Mouse (Mus musculus) c-Kit-positive CD71-positive TER-119-positive erythroid progenitor cells, embryonic 14.5 days (primary cell): ENCODE data around the gene Zfp280d.

Experiments
- DNase-seq: peaks from one replicate; pipeline ENCODE4 v3.0.0-alpha.2; 2013; ENCODE audit warnings: low spot score

Zfp280d gene

DNA sequence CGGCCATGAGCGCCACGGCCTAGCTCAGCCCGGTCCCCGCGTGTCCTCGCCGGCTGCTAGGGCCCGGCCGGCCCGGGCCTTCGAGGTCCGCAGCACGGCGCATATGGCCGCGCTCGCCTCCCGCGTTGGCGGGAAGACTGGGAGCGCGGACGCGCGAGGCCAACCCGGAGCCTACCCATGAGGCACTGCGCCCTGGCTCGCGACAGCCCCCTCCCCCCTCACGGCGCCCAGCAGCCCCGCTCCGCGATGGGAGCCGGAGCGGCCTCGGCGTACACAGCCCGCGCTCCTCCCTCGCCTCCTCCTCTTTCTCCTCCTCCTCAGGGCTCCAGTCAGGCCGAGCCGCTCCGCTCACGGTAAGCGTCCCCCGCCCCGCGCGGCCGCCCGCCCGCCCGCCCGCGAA lies at the start of gene Zfp280d:
Zfp280d (plus strand) TSS at position 184 of the 400 bp plus-strand sequence.
- peak; percentile 76 for DNase-seq

- DNase-seq: no peak
Observed at GRCm38 (mm10) chr9:72226536-72226935, 48.1 kb upstream of the Zfp280d start.

DNA sequence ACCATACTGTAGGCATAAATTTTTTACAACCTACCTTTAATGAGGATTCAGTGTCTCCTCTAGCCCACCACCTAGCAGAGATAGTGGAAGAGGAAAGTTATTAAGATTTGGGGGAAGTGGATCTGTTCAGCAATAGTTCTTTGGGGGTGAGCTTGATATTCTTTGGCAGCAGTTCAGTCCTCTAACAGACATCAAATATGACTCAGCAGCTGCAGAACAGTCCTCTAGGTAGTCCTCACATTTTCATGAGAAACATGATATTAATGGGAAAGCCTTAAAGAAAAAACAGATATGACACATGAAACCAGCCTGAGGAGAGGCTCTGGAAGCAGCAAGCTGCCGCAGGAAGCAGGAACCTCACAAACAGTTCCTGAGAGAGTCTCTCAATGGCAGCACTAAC lies 22.0 kb upstream of the Zfp280d start:
- no peak for DNase-seq

DNA sequence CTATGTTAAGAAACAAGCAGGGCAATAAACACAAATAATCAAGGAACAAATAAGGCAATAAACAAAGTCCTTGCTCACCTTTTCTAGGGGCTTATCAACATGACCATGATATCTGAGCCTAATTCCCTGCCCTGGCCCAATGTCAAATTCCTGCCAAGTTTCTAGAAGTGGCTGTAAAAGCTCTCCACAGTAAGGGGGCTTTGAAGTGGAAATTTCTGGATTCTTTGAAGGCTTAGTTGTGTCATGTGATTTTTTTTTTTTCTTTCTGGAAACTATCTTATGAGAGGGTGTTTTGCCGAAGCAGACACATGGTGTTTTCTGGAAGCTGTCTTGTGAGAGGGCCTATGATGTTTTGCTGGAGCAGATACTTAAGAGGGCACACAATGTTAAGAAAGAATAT lies 19.4 kb upstream of the Zfp280d start:
- DNase-seq: no peak

DNA sequence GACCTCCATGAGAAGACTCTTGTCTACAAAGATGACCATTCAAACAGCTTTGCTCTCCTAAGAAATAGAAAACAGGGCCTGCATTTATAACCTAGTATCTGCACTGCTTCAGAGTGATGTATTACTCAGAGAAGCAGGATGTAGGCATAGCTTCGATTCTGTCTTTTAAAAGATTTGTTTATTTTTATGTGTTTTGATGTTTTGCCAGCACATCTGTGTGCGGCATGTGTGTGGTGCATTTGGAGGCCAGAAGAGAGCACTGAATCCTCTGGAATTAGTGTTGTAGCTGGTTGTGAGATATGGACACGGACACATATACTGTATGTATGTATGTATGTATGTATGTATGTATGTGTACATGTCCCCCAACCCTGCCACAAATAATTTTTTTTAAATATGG lies 18.0 kb upstream of the Zfp280d start:
- DNase-seq: no peak

DNA sequence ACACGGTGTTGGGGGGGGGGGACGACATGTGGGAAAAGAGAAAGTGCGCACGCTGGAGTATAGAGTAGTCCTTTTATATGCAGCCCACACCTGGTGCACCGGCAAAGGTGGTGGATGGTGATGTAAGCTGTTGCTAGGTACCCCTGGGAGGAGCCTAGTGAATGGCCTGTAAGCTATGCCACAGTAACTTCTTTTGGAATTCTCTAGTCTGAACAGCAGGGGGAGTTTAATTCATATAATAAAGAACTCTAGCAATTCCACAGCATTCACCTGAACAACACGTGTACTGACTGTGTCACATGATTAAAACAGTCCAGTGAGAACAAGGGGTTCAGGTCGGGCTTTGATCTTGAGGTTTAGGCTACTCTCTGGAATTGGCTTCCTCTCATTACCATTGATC lies 14.3 kb upstream of the Zfp280d start:
- DNase-seq: no peak

DNA sequence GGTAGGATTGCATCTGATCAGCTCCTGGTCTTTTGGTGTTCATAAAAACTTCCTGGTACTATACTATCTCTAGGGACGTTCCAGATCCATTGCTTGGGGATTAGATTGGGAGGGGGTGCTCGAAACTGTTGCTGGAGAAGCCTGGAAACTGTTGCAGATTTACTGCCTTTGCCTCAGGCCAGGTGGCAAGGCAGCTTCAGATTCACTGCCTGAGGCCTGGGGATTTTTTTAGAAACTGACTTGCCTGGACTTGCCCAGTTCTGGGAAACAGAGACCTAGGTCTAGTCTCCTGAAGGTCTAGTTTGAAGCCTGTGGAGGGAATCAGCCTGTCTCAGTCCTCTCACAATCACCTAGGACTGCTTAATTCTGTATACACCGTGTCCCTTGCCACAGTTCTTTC lies 9.8 kb upstream of the Zfp280d start:
- no peak for DNase-seq

GRCm38 (mm10) chr9:72270146-72270545 lies 4.5 kb upstream of the Zfp280d start:
- DNase-seq: no peak

DNA sequence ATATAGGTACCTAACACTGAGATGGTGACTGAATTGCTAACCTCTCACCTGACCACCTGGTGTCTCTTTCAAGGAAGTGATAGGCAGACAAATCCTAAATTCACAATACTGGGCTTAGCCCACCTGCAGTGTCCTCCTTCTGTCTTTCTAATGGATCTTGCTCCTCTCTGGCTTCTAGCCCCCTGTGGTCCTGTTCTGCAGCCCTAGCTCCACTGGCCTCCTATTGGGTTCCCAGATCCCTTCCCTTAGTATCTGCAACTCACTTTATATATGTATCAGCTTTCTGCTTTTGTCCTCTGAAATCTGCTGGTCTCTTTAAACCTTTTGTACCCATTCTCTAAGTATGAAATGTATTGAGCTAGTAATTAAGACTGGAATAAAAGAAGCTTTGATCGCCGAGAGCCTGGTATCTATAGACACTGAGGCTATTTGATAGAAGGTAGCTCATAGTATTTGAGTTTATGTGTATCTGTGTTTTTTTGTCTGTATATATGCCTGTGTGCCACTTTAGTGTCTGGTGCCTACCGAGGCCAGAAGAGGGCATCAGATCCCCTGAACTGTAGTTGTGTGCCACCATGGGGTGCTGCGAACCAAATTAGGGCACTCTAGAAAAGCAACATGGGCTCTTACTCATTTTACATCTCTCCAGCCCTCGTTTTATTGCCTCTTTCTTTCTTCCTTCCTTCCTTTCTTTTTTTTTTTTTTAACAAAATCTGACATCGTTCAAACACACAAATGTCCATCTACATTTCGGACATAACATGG lies 832 bp upstream of the Zfp280d start:
- no peak for DNase-seq

DNA sequence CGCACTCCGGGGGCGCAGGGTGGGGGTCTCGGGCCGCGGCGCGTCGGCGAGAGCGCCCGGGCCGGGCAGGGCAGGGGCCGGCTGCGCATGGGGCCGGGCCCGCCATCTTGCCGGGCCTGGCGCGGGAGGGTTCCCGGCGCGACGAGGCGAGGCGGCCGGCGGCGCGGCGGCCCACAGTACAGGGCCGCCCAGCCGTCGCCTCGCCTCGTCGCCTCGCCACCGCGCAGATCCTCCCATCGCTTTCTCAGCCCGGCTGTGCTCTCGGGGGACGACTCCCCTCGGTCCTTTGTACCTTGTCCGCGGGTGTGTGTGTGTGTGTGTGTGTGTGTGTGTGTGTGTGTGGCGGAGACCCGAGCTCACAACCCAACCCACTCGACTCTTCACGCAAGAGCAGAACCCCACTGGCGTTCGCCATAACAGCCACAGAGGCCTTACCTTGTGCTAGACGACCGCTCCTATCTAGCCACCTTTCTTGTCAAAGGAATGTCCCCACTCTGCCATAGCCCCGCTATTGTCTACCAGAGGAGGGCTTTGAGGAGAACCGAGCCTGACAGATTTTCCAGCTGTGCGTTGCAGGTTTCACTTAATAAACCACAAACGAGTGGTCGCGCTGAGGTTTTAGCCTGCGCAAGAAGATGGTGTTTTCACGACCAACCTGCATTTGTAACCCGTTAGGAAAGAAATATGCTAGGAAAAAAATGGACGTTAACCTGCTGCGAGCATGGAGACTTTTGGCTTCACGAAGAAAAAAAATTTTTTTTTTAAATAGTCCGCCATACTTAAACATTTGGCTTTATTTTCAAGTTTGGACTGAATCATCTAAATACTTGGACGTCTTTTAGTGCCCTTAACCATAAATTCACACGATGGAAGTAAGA lies 680 bp downstream of the Zfp280d start:
- peak; percentile 69 for DNase-seq

DNA sequence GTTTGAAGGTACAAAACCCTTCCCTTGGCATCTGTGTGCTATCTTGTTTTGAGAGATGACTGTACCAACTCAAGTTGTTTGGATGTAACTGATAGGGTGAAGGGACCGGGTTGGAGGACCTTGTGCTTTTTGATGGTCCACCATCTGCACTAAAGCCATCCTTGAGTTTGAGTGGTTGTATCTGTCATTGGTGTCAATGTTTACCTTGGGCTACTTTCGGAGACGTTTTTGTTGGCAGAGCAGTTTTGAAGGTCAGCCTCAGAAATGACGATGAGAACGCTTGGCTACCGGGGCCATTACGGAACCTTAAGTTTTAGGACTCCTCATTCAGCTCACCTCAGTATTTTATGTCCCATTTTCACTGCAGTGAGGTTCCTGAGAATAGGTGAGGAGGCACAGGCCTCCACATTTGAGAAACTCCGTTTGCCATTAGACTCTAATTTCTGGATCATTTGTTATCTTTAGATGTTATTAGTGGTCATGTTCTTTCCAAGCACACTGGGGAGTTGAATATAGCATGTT lies 1.4 kb downstream of the Zfp280d start:
- DNase-seq: no peak

DNA sequence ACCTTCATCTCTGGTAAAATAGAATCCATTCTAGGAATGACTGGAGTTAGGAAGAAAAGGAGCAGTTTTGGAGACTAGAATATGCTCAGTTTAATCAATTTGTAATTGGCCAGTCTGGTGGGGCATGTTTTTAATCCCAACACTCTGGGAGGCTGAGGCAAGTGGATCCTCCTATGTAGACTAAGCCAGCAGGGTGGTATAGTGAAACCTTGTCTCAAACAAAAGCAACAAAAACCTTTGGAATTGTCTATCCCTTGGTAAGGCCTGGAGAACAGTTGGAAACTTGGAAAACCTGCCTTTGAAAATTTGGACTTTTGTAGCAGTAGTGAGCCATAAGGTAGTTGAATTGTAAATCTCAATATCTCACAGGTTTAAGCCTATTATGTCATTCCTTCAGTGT lies 2.3 kb downstream of the Zfp280d start:
- peak; percentile 16 for DNase-seq

GRCm38 (mm10) chr9:72279943-72280342 lies 5.3 kb downstream of the Zfp280d start:
- DNase-seq: no peak

DNA sequence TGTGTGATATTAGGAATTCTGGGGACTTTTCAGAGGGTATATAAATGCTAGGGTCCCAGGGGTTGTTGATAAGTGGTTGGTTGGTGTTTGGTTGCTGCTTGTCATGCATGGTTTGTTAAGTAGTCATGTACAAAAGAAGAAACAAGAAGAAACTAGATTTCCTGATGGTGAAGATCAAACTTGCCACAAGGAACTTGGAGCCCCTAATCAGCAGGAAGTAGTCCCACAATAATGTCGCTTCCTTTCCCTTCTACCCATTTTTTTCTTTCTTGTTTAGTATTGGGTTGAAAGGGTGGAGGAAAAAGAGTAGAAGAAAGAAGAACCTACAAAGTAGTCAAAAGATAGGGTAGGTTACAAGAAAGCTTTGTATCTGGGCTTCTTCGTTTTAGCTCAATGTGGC lies 13.0 kb downstream of the Zfp280d start:
- DNase-seq: no peak

DNA sequence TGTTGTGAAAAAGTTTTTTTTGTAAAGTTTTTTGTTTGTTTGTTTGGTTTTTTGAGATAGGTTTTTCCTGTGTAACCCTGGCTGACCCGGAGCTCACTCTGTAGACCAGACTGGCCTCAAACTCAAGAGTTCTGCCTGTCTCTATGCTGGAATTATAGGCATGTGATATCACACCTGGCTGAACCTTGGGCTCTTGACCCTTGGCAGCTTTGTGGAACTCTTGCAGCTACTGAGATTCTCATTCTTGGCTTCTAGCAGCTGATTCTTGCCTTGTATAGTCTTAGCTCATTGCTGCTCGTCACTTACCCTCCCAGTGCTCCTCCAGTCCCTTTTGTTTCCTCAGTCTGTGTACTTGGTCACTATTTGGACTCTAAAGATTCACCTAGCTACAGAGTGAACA lies 13.6 kb downstream of the Zfp280d start:
- no peak for DNase-seq

GRCm38 (mm10) chr9:72289094-72289493 lies 14.4 kb downstream of the Zfp280d start:
- DNase-seq: no peak

- DNase-seq: no peak
Observed at GRCm38 (mm10) chr9:72294076-72294475, 19.4 kb downstream of the Zfp280d start.

GRCm38 (mm10) chr9:72309765-72310164 lies 35.1 kb downstream of the Zfp280d start:
- DNase-seq: no peak

DNA sequence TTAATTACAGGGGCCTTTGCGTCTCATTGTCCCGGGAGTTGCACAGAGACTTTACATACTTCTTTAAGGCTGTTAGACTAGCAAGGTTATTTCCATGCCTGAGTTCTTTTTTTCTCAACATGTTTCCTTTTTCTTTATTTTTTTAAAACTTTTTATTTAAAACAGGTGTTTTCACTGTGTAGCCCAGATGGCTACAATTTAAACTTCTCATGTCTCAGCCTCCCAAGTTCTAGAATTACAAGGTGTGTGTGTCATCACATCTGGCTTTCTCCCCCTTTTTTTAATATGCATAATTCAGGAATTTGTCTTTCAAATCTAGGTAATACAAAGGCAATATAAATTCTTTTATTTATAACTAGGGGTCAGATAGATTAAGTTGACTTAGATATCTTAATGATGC lies 58.6 kb downstream of the Zfp280d start:
- no peak for DNase-seq

DNA sequence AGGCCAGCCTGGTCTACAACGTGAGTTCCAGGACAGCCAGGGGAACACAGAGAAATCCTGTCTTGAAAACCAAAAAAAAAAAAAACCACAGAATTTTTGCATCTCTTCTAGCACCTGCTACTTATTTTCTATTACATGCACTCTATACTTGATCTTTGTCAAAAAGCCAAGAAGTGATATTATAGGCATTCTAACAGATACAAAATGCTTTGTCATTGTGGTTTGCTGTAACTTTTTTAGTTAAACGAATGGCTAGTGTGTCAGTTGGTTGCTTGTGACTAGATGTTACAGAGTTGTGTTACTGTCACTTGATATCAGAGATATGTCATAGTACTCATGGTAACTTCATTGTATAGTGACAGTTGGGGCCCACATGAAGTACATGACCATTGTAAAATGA lies 61.4 kb downstream of the Zfp280d start:
- peak; percentile 24 for DNase-seq

DNA sequence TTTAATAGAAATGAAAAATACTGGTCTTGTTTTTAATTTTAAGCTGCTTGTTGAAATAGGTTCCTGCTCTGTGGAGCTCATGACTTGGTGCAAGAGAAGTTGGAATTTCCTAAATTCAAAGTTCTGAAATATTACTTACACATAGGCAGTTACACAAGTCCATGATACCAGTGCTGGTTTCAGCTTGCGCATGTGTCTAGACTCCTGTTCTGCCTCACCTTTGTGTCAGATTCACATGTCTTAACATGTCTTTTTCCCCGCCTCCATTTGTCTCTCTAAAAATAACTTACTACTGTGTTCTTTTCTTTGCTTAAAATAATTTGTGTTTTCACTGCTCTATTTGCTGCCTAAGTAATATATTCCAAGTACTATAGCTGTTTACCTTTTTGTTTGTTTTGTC lies 64.5 kb downstream of the Zfp280d start:
- DNase-seq: no peak

DNA sequence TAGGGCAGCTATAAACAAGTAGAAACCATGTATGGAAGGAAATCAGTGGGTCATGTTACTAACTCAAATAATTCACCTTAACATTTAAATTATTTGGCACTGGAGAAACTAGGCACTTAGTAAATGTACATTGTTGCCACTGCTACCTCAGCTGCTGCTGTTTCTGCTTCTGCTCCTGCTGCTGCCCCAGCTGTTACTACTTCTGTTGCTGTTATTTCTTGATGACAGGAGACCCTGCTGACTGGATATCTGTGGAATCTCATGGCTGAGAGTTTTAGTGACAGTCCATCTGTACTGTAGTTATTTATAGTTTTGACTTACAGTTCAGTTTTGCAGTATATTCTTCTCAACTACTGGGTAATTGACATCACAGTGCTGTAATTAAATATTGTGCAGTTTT lies 69.2 kb downstream of the Zfp280d start:
- no peak for DNase-seq

- no peak for DNase-seq
Observed at GRCm38 (mm10) chr9:72372359-72372758, 97.7 kb downstream of the Zfp280d start.
